Mouse (Mus musculus) liver, embryonic 11.5 days (tissue): ENCODE data around the gene Depdc1b. TPM values are rescaled to one million over a fixed set of nuclear protein-coding genes. Genes with fewer than 3 reads are reported as not detected.

Experiments
- ATAC-seq: fragments of 200-750 bp; cut with Nextera tagmentation; replicated peaks from 2 replicates; pipeline ENCODE4 v1.8.0; 2017; ENCODE audit warnings: moderate number of reproducible peaks, mild to moderate bottlenecking, moderate TSS enrichment, moderate library complexity; ENCODE audit not compliant: low FRiP score
- DNase-seq: peaks from one replicate; pipeline ENCODE4 v3.0.0-alpha.2; 2017; ENCODE audit warnings: low spot score
- H3K27ac ChIP-seq: fragments of 300-500 bp; sonication (generic); 2 replicates; pipeline ENCODE4 v1.5.1; 2014; ENCODE audit warnings: mild to moderate bottlenecking, low read depth, low read length, control low read depth
- H3K27me3 ChIP-seq: fragments of 300-500 bp; sonication (generic); replicated peaks from 2 replicates; pipeline ENCODE4 v1.6.1; 2014; ENCODE audit warnings: low read length, mixed read lengths; ENCODE audit not compliant: control insufficient read depth, insufficient read depth
- H3K36me3 ChIP-seq: fragments of 300-500 bp; sonication (generic); 2 replicates; pipeline ENCODE4 v1.6.1; 2014; ENCODE audit warnings: mild to moderate bottlenecking, low read length, moderate library complexity, mixed read lengths; ENCODE audit not compliant: control insufficient read depth, insufficient read depth
- H3K4me1 ChIP-seq: fragments of 300-500 bp; sonication (generic); replicated peaks from 2 replicates; pipeline ENCODE4 v1.6.1; 2014; ENCODE audit warnings: low read length, mixed read lengths; ENCODE audit not compliant: control insufficient read depth, insufficient read depth
- H3K4me2 ChIP-seq: fragments of 300-500 bp; sonication (generic); 2 replicates; pipeline ENCODE4 v1.6.1; 2014; ENCODE audit warnings: mild to moderate bottlenecking, control low read depth, moderate library complexity
- H3K4me3 ChIP-seq: fragments of 300-500 bp; sonication (generic); 2 replicates; pipeline ENCODE4 v1.5.1; 2014; ENCODE audit warnings: low read depth, low read length, control low read depth
- H3K9ac ChIP-seq: fragments of 300-500 bp; sonication (generic); 2 replicates; pipeline ENCODE4 v1.6.1; 2014; ENCODE audit warnings: low read depth, low read length, control low read depth
- H3K9me3 ChIP-seq: fragments of 300-500 bp; sonication (generic); 2 replicates; pipeline ENCODE4 v1.6.1; 2016; ENCODE audit warnings: low read length, inconsistent platforms, mixed read lengths; ENCODE audit not compliant: control insufficient read depth
- WGBS: fragments of 180-500 bp; shearing (Covaris S2); extraction: QIAGEN DNeasy Blood & Tissue Kit; methylation state at CpG from one replicate; pipeline ENCODE4 v1.1.7; 2014; 5-methylcytosine and 5-hydroxymethylcytosine counted together
- polyA plus RNA-seq: library from polyadenylated mRNA; unstranded; fragments of >200 nt; fragmentation: Nextera tagmentation; extraction: Ambion mirVana; gene quantifications from 2 replicates; pipeline ENCODE4 v1.2.1, GENCODE M21; 2014

Depdc1b gene
- polyA plus RNA-seq, 1 experiment from 2014 or later, result 14.9 TPM

GRCm38 (mm10) chr13:108354804-108355552 lies 38.8 kb downstream of the Depdc1b start:
- Histone ChIP-seq H3K27ac (no peak overlapping the region), H3K9ac (no peak overlapping the region), H3K27me3 (no peaks in the 10 kb centered on the region), H3K4me3 (no peak overlapping the region), H3K4me2 (no peak overlapping the region), H3K9me3 (no peaks in the 10 kb centered on the region), H3K36me3 (no peaks in the 10 kb centered on the region; the same call in 1 of the 2 replicates), H3K4me1 (no peaks in the 10 kb centered on the region)
- 86% methylated on average over 12 of the region's 12 CpGs for WGBS
- no peak for ATAC-seq
- DNase-seq, result no peak

GRCm38 (mm10) chr13:108357362-108357761 lies 41.2 kb downstream of the Depdc1b start:
- H3K4me1 ChIP-seq, result no peaks in the 10 kb centered on the region
- H3K36me3 ChIP-seq, result no peaks in the 10 kb centered on the region; the same call in 1 of the 2 replicates
- no peak overlapping the region for H3K4me3 ChIP-seq
- 87% methylated on average over 10 of the region's 10 CpGs for WGBS
- no peak for ATAC-seq
- no peak overlapping the region for H3K4me2 ChIP-seq
- H3K27ac ChIP-seq, result no peak overlapping the region
- DNase-seq, result no peak
- no peaks in the 10 kb centered on the region for H3K27me3 ChIP-seq
- H3K9me3 ChIP-seq, result no peaks in the 10 kb centered on the region
- no peak overlapping the region for H3K9ac ChIP-seq

GRCm38 (mm10) chr13:108358228-108358627 lies 42.1 kb downstream of the Depdc1b start:
- no peaks in the 10 kb centered on the region for H3K27me3 ChIP-seq
- DNase-seq (no peak), ATAC-seq (no peak)
- H3K9me3 ChIP-seq, result no peaks in the 10 kb centered on the region
- no peak overlapping the region for H3K4me3 ChIP-seq
- no peaks in the 10 kb centered on the region for H3K4me1 ChIP-seq
- WGBS, result 61% methylated on average over 3 of the region's 3 CpGs
- H3K27ac ChIP-seq, result no peak overlapping the region
- H3K9ac ChIP-seq, result no peak overlapping the region
- no peaks in the 10 kb centered on the region; the same call in 1 of the 2 replicates for H3K36me3 ChIP-seq
- no peak overlapping the region for H3K4me2 ChIP-seq

GRCm38 (mm10) chr13:108367496-108367895 lies 51.4 kb downstream of the Depdc1b start:
- H3K4me1 ChIP-seq, result no peaks in the 10 kb centered on the region
- H3K27me3 ChIP-seq, result no peaks in the 10 kb centered on the region
- 95% methylated on average over 12 of the region's 12 CpGs for WGBS
- H3K9ac ChIP-seq, result no peak overlapping the region
- no peak overlapping the region for H3K4me2 ChIP-seq
- H3K36me3 ChIP-seq, result no peaks in the 10 kb centered on the region; the same call in 1 of the 2 replicates
- no peak for ATAC-seq
- no peak overlapping the region for H3K27ac ChIP-seq
- no peak overlapping the region for H3K4me3 ChIP-seq
- DNase-seq, result peak; percentile 27
- H3K9me3 ChIP-seq, result no peaks in the 10 kb centered on the region

- WGBS, result 89% methylated on average over 5 of the region's 5 CpGs
- no peak overlapping the region for H3K4me2 ChIP-seq
- H3K4me1 ChIP-seq, result no peaks in the 10 kb centered on the region
- no peak for ATAC-seq
- no peak overlapping the region for H3K4me3 ChIP-seq
- no peak overlapping the region for H3K9ac ChIP-seq
- H3K36me3 ChIP-seq, result no peaks in the 10 kb centered on the region; the same call in 1 of the 2 replicates
- no peaks in the 10 kb centered on the region for H3K9me3 ChIP-seq
- no peak for DNase-seq
- H3K27me3 ChIP-seq, result no peaks in the 10 kb centered on the region
- no peak overlapping the region for H3K27ac ChIP-seq
Observed at GRCm38 (mm10) chr13:108370241-108370941, 54.3 kb downstream of the Depdc1b start.

- Histone ChIP-seq H3K4me2 (no peak overlapping the region), H3K4me1 (no peaks in the 10 kb centered on the region)
- 65% methylated on average over 9 of the region's 9 CpGs for WGBS
Observed at GRCm38 (mm10) chr13:108371352-108371921, 55.3 kb downstream of the Depdc1b start.

GRCm38 (mm10) chr13:108373231-108373630 lies 57.1 kb downstream of the Depdc1b start:
- Histone ChIP-seq H3K4me3 (no peak overlapping the region), H3K27ac (no peak overlapping the region), H3K4me1 (no peaks in the 10 kb centered on the region), H3K27me3 (no peaks in the 10 kb centered on the region), H3K4me2 (no peak overlapping the region), H3K9ac (no peak overlapping the region), H3K9me3 (no peaks in the 10 kb centered on the region), H3K36me3 (no peaks in the 10 kb centered on the region)
- WGBS, result 83% methylated on average over 1 of the region's 1 CpGs
- no peak for DNase-seq
- ATAC-seq, result no peak

More at GRCm38 (mm10) chr13:108371352-108371921, 55.3 kb downstream of the Depdc1b start:
- H3K9me3 ChIP-seq, result no peaks in the 10 kb centered on the region
- no peak overlapping the region for H3K9ac ChIP-seq
- DNase-seq (no peak), ATAC-seq (no peak)
- no peak overlapping the region for H3K27ac ChIP-seq
- no peaks in the 10 kb centered on the region for H3K27me3 ChIP-seq
- no peaks in the 10 kb centered on the region; the same call in 1 of the 2 replicates for H3K36me3 ChIP-seq
- H3K4me3 ChIP-seq, result no peak overlapping the region

- no peak overlapping the region for H3K4me2 ChIP-seq
- H3K9ac ChIP-seq, result no peak overlapping the region
- no peak for ATAC-seq
- H3K36me3 ChIP-seq, result no peaks in the 10 kb centered on the region
- WGBS, result 53% methylated on average over 2 of the region's 2 CpGs
- no peak overlapping the region for H3K27ac ChIP-seq
- DNase-seq, result no peak
- no peak overlapping the region for H3K4me3 ChIP-seq
- H3K9me3 ChIP-seq, result no peaks in the 10 kb centered on the region
- no peaks in the 10 kb centered on the region for H3K27me3 ChIP-seq
- no peaks in the 10 kb centered on the region for H3K4me1 ChIP-seq
Observed at GRCm38 (mm10) chr13:108376637-108377036, 60.5 kb downstream of the Depdc1b start.
